Mouse (Mus musculus) megakaryocyte, embryonic 14.5 days (primary cell): Measurements from ENCODE around the gene Gpr142. TPM values are rescaled to one million over a fixed set of nuclear protein-coding genes. Genes with fewer than 3 reads are reported as not detected.

Experiments used
- H3K27me3 ChIP-seq: replicated peaks from 2 replicates; pipeline ENCODE3; 2012; ENCODE audit warnings: inconsistent platforms
- H3K36me3 ChIP-seq: replicated peaks from 2 replicates; pipeline ENCODE3; 2012; ENCODE audit warnings: low read length, inconsistent platforms, mixed read lengths
- H3K4me1 ChIP-seq: 2 replicates; pipeline ENCODE4 v1.6.1; 2012; ENCODE audit warnings: inconsistent platforms
- H3K4me3 ChIP-seq: replicated peaks from 2 replicates; pipeline ENCODE3; 2012; ENCODE audit warnings: moderate library complexity, mild to moderate bottlenecking, inconsistent platforms
- H3K9me3 ChIP-seq: 2 replicates; pipeline ENCODE4 v1.6.1; 2012; ENCODE audit warnings: inconsistent platforms
- FLI1 ChIP-seq: IDR thresholded peaks from 2 replicates; pipeline ENCODE4 v1.6.1; 2012; ENCODE audit warnings: low read length, inconsistent platforms, mixed read lengths
- GATA1 ChIP-seq: IDR thresholded peaks from 3 replicates; pipeline ENCODE4 v1.6.1; 2012; ENCODE audit warnings: mixed read lengths, low read length, inconsistent platforms, borderline replicate concordance
- polyA plus RNA-seq: library from polyadenylated mRNA; stranded (reverse); fragments of >175 nt; gene quantifications from 2 replicates; pipeline ENCODE4 v1.2.3, GENCODE M21; 2012; ENCODE audit warnings: low replicate concordance; ENCODE audit not compliant: insufficient read depth

The Gpr142 gene
- polyA plus RNA-seq, 1 experiment: not detected

GRCm38 (mm10) chr11:114789716-114790115, 9.0 kb upstream of the Gpr142 start:
- TF ChIP-seq FLI1 (no peak), GATA1 (no peak)
- Histone ChIP-seq H3K36me3 (no peaks in the 10 kb centered on the region), H3K9me3 (peaks cover 3% of the 10 kb centered on the region; the same call in 1 of the 2 replicates), H3K4me1 (peaks cover 53% of the 10 kb centered on the region), H3K27me3 (peaks cover 99% of the 10 kb centered on the region), H3K4me3 (no peak overlapping the region)

GRCm38 (mm10) chr11:114790171-114790570, 8.6 kb upstream of the Gpr142 start:
- TF ChIP-seq FLI1: no peak
- no peak for TF ChIP-seq GATA1
- no peak overlapping the region for H3K4me3 ChIP-seq
- H3K36me3 ChIP-seq: no peaks in the 10 kb centered on the region
- H3K27me3 ChIP-seq: peaks cover 99% of the 10 kb centered on the region
- peaks cover 3% of the 10 kb centered on the region; the same call in 1 of the 2 replicates for H3K9me3 ChIP-seq
- peaks cover 56% of the 10 kb centered on the region for H3K4me1 ChIP-seq

GRCm38 (mm10) chr11:114790841-114791240, 7.9 kb upstream of the Gpr142 start:
- TF ChIP-seq FLI1 (no peak), GATA1 (no peak)
- Histone ChIP-seq H3K9me3 (peaks cover 3% of the 10 kb centered on the region; the same call in 1 of the 2 replicates), H3K4me1 (peaks cover 63% of the 10 kb centered on the region), H3K36me3 (no peaks in the 10 kb centered on the region), H3K4me3 (no peak overlapping the region), H3K27me3 (peaks cover 99% of the 10 kb centered on the region)

- Histone ChIP-seq H3K4me3 (peak overlapping the region; percentile 65), H3K36me3 (no peaks in the 10 kb centered on the region), H3K4me1 (peaks cover 61% of the 10 kb centered on the region), H3K9me3 (no peaks in the 10 kb centered on the region; the same call in 1 of the 2 replicates), H3K27me3 (peaks cover 99% of the 10 kb centered on the region)
- TF ChIP-seq GATA1: no peak
- TF ChIP-seq FLI1: no peak
Measured at GRCm38 (mm10) chr11:114791351-114791889, 7.3 kb upstream of the Gpr142 start.

GRCm38 (mm10) chr11:114791891-114792411, 6.8 kb upstream of the Gpr142 start:
- Histone ChIP-seq H3K4me1 (peaks cover 58% of the 10 kb centered on the region), H3K4me3 (peak overlapping the region; percentile 65), H3K9me3 (no peaks in the 10 kb centered on the region), H3K27me3 (peaks cover 99% of the 10 kb centered on the region), H3K36me3 (no peaks in the 10 kb centered on the region)
- no peak for TF ChIP-seq GATA1
- TF ChIP-seq FLI1: no peak

- Histone ChIP-seq H3K36me3 (no peaks in the 10 kb centered on the region), H3K4me3 (no peak overlapping the region), H3K4me1 (peaks cover 58% of the 10 kb centered on the region), H3K9me3 (no peaks in the 10 kb centered on the region), H3K27me3 (peaks cover 99% of the 10 kb centered on the region)
- TF ChIP-seq FLI1: no peak
- no peak for TF ChIP-seq GATA1
Measured at GRCm38 (mm10) chr11:114792931-114793494, 5.7 kb upstream of the Gpr142 start.

GRCm38 (mm10) chr11:114793868-114794545, 4.7 kb upstream of the Gpr142 start:
- Histone ChIP-seq H3K9me3 (no peaks in the 10 kb centered on the region), H3K4me1 (peaks cover 53% of the 10 kb centered on the region), H3K36me3 (no peaks in the 10 kb centered on the region), H3K27me3 (peaks cover 97% of the 10 kb centered on the region), H3K4me3 (peak overlapping the region; percentile 44)
- no peak for TF ChIP-seq FLI1
- TF ChIP-seq GATA1: no peak

GRCm38 (mm10) chr11:114794691-114795090, 4.0 kb upstream of the Gpr142 start:
- Histone ChIP-seq H3K9me3 (no peaks in the 10 kb centered on the region), H3K36me3 (no peaks in the 10 kb centered on the region), H3K27me3 (peaks cover 92% of the 10 kb centered on the region), H3K4me3 (no peak overlapping the region), H3K4me1 (peaks cover 52% of the 10 kb centered on the region)
- TF ChIP-seq FLI1 (no peak), GATA1 (no peak)

- Histone ChIP-seq H3K27me3 (peaks cover 86% of the 10 kb centered on the region), H3K4me1 (peaks cover 49% of the 10 kb centered on the region), H3K36me3 (no peaks in the 10 kb centered on the region), H3K4me3 (peak overlapping the region; percentile 85), H3K9me3 (no peaks in the 10 kb centered on the region)
- TF ChIP-seq GATA1 (no peak), FLI1 (no peak)
Measured at GRCm38 (mm10) chr11:114795231-114795746, 3.4 kb upstream of the Gpr142 start.

GRCm38 (mm10) chr11:114795848-114796322, 2.8 kb upstream of the Gpr142 start, which contains the start of gene Btbd17:
Gene Btbd17, minus strand, starts transcription at chr11:114795945.
- peaks cover 52% of the 10 kb centered on the region for H3K4me1 ChIP-seq
- peaks cover 83% of the 10 kb centered on the region for H3K27me3 ChIP-seq
- no peak for TF ChIP-seq FLI1
- TF ChIP-seq GATA1: no peak
- H3K9me3 ChIP-seq: no peaks in the 10 kb centered on the region
- no peaks in the 10 kb centered on the region for H3K36me3 ChIP-seq
- peak within 1 kb of the TSS; percentile 85 for H3K4me3 ChIP-seq
